ENCODE assay signal across 13 mouse cellular contexts in genomic region chr11:11825670-11826069, GRCm38 (mm10). TPM values are rescaled to one million over a fixed set of nuclear protein-coding genes. Genes with fewer than 3 reads are reported as not detected.
DNase-seq lines count a peak whose midpoint lies in the region; ATAC-seq lines count a peak whose summit lies in the region.
"Had no signal": no experiment of that assay in that cellular context is flagged by ENCODE, and none has a peak within 500 bp of the region (broad histone marks: within the 10 kb centered on the region; RNA-seq: fewer than 3 reads in every experiment).

No protein-coding gene starts in this region.

- peak overlapping the region; percentile 98 for H3K27ac ChIP-seq in heart, embryonic 16.5 days (ENCODE audit: low read length)
- no peak overlapping the region for H3K27ac ChIP-seq in intestine, embryonic 16.5 days (ENCODE audit: low read length)
- H3K27ac ChIP-seq: layer of hippocampus, adult 2 months; liver, embryonic 15.5 days; neural tube, embryonic 12.5 days had no signal

- no peak for DNase-seq in heart, adult 18-20 months
- DNase-seq in 3T3-L1 (ENCODE audit: low read depth, low spot score), result peak; percentile 48
- peak; percentile 79 for DNase-seq in CD4-positive, CD25-positive, alpha-beta regulatory T cell, adult 2 months (ENCODE audit: low read depth, low spot score)
- DNase-seq in layer of hippocampus, postnatal 36 days, result no peak
- DNase-seq in right cerebral cortex, postnatal 36 days (ENCODE audit: low spot score in 2 of 2), result no peak
- DNase-seq: gastrocnemius, postnatal 36 days; right cerebral cortex, postnatal 4 days; thymus, postnatal 14 days had no signal

- no peaks in the 10 kb centered on the region for H3K27me3 ChIP-seq in heart, embryonic 16.5 days (ENCODE audit: control insufficient read depth, insufficient read depth, low read length)
- H3K27me3 ChIP-seq in intestine, embryonic 16.5 days (replicated peaks; ENCODE audit: control insufficient read depth, insufficient read depth, low read length), result no peaks in the 10 kb centered on the region
- H3K27me3 ChIP-seq: neural tube, embryonic 12.5 days had no signal

- H3K4me1 ChIP-seq in heart, embryonic 16.5 days (ENCODE audit: control insufficient read depth, insufficient read depth, low read length), result peaks cover 75% of the 10 kb centered on the region
- peaks cover 44% of the 10 kb centered on the region for H3K4me1 ChIP-seq in intestine, embryonic 16.5 days (ENCODE audit: control insufficient read depth, insufficient read depth, low read length)

- 48% methylated on average over 6 of the region's 6 CpGs for WGBS in heart, embryonic 16.5 days
- WGBS in intestine, embryonic 16.5 days, result 52% methylated on average over 6 of the region's 6 CpGs

- no peaks in the 10 kb centered on the region for H3K9me3 ChIP-seq in heart, embryonic 16.5 days (replicated peaks; ENCODE audit: control insufficient read depth, low read length)
- H3K9me3 ChIP-seq in intestine, embryonic 16.5 days (ENCODE audit: control insufficient read depth, low read length), result no peaks in the 10 kb centered on the region
- H3K9me3 ChIP-seq: liver, embryonic 15.5 days; neural tube, embryonic 12.5 days had no signal

- H3K36me3 ChIP-seq in heart, embryonic 16.5 days (ENCODE audit: control insufficient read depth, insufficient read depth), result no peaks in the 10 kb centered on the region
- no peaks in the 10 kb centered on the region for H3K36me3 ChIP-seq in intestine, embryonic 16.5 days (ENCODE audit: control insufficient read depth, insufficient read depth, low read length)
- H3K36me3 ChIP-seq: liver, embryonic 15.5 days; neural tube, embryonic 12.5 days had no signal

- no peak overlapping the region for H3K4me2 ChIP-seq in heart, embryonic 16.5 days (ENCODE audit: low read depth, low read length)
- H3K4me2 ChIP-seq in intestine, embryonic 16.5 days (ENCODE audit: low read depth, low read length), result no peak overlapping the region
- H3K4me2 ChIP-seq: liver, embryonic 15.5 days; neural tube, embryonic 12.5 days had no signal

- ATAC-seq in heart, embryonic 16.5 days (replicated peaks; ENCODE audit: extremely low read depth, insufficient read depth, low FRiP score), result no peak
- 0 out of 2 replicates have a peak, but pooled peaks have one; percentile 29 for ATAC-seq in intestine, embryonic 16.5 days

- peak overlapping the region; percentile 22; the same call in 1 of the 2 replicates for H3K9ac ChIP-seq in heart, embryonic 16.5 days (ENCODE audit: low read length)
- no peak overlapping the region for H3K9ac ChIP-seq in intestine, embryonic 16.5 days (ENCODE audit: low read depth, low read length)
- H3K9ac ChIP-seq: liver, embryonic 15.5 days; neural tube, embryonic 12.5 days had no signal

- no peak overlapping the region for H3K4me3 ChIP-seq in heart, embryonic 16.5 days (ENCODE audit: low read length)
- no peak overlapping the region for H3K4me3 ChIP-seq in intestine, embryonic 16.5 days (ENCODE audit: low read length)
- H3K4me3 ChIP-seq: layer of hippocampus, adult 2 months; liver, embryonic 15.5 days; neural tube, embryonic 12.5 days had no signal

RNA-seq across cellular contexts. Expression of gene Fignl1, which starts 16.9 kb away (rescaled TPM):
- polyA plus RNA-seq in heart, embryonic 16.5 days (2015; fragmentation: Nextera tagmentation; extraction: Ambion mirVana), result 46.3 and 56.0 TPM in 2 replicates
- total RNA-seq in heart, adult 18-20 months (2021), result under 1 TPM; 0.44 to 0.62 TPM
- polyA plus RNA-seq in intestine, embryonic 16.5 days (2015; fragmentation: Nextera tagmentation; extraction: Ambion mirVana), result 38.1 and 40.4 TPM in 2 replicates
- under 1 TPM; 0.48 to 0.75 TPM for total RNA-seq in layer of hippocampus, postnatal 36 days (2021)

Comparison
In these comparisons a context has a peak if more than half of its experiments do, and no peak if none do; other contexts are left out.
1. DNase-seq: peak in 3T3-L1 (single experiment) and CD4-positive, CD25-positive, alpha-beta regulatory T cell, adult 2 months (single experiment); none in heart, adult 18-20 months (0 of 2), layer of hippocampus, postnatal 36 days (0 of 2) and right cerebral cortex, postnatal 36 days (0 of 2).